Mouse (Mus musculus) MEL (cell line): ENCODE measurements around the gene Wnt5a. TPM values are rescaled to one million over a fixed set of nuclear protein-coding genes. Genes with fewer than 3 reads are reported as not detected.

ENCODE experiments used
- DNase-seq: peaks from one replicate; pipeline ENCODE4 v3.0.0; 2011; ENCODE audit warnings: low read depth, low spot score
- H3K27ac ChIP-seq: 2 replicates; pipeline ENCODE4 v1.5.1; 2012; ENCODE audit warnings: low read depth, mild to moderate bottlenecking, control low read depth, low read length, moderate library complexity; ENCODE audit not compliant: control insufficient read depth
- H3K27me3 ChIP-seq, 2 experiments: fragments of 150-350 bp in 1 of 2; sonication (generic) in 1 of 2; 2 replicates each; pipeline ENCODE4 v1.6.1; 2012; ENCODE audit warnings: low read length in 2 of 2, mild to moderate bottlenecking in 2 of 2, improper control_type of control experiment in 1 of 2, moderate library complexity in 1 of 2; ENCODE audit not compliant: insufficient read depth in 2 of 2, control insufficient read depth in 1 of 2
- H3K36me3 ChIP-seq, 2 experiments: 2 replicates each; pipeline ENCODE4 v1.6.1; 2012 to 2014; ENCODE audit warnings: low read length in 2 of 2, improper control_type of control experiment in 1 of 2, inconsistent platforms in 1 of 2, mild to moderate bottlenecking in 1 of 2; ENCODE audit not compliant: insufficient read depth in 2 of 2, control insufficient read depth in 1 of 2
- H3K4me1 ChIP-seq, 2 experiments: fragments of 150-350 bp in 1 of 2; sonication (generic) in 1 of 2; 2 replicates each; pipeline ENCODE4 v1.6.1; 2012; ENCODE audit warnings: low read length in 2 of 2, improper control_type of control experiment in 1 of 2, mild to moderate bottlenecking in 1 of 2; ENCODE audit not compliant: insufficient read depth in 2 of 2, control insufficient read depth in 1 of 2
- H3K4me3 ChIP-seq, 2 experiments: fragments of 150-350 bp in 1 of 2; sonication (generic) in 1 of 2; 2 replicates each; pipeline ENCODE4 v1.5.1; 2012; ENCODE audit warnings: low read depth in 2 of 2, low read length in 2 of 2, mild to moderate bottlenecking in 2 of 2, moderate library complexity in 2 of 2, control low read depth in 1 of 2, improper control_type of control experiment in 1 of 2; ENCODE audit not compliant: control insufficient read depth in 1 of 2, insufficient read depth in 1 of 2
- H3K79me2 ChIP-seq: 2 replicates; pipeline ENCODE4 v1.6.1; 2012; ENCODE audit warnings: mild to moderate bottlenecking, low read length, moderate library complexity; ENCODE audit not compliant: control insufficient read depth, poor library complexity, insufficient read depth
- H3K9ac ChIP-seq: 2 replicates; pipeline ENCODE4 v1.6.1; 2012; ENCODE audit warnings: low read depth, mild to moderate bottlenecking, control low read depth, low read length, moderate library complexity; ENCODE audit not compliant: control insufficient read depth, poor library complexity, severe bottlenecking
- H3K9me3 ChIP-seq: fragments of 150-350 bp; sonication (generic); replicated peaks from 2 replicates; pipeline ENCODE4 v1.6.1; 2012; ENCODE audit warnings: mild to moderate bottlenecking, low read length, improper control_type of control experiment, moderate library complexity; ENCODE audit not compliant: insufficient read depth
- BHLHE40 ChIP-seq: IDR thresholded peaks from 2 replicates; pipeline ENCODE4 v1.6.1; 2012; ENCODE audit warnings: low read depth, mild to moderate bottlenecking, inconsistent platforms, low read length, improper control_type of control experiment, borderline replicate concordance
- CHD1 ChIP-seq: IDR thresholded peaks from 2 replicates; pipeline ENCODE4 v1.6.1; 2012; ENCODE audit warnings: low read depth, mild to moderate bottlenecking, inconsistent platforms, low read length, improper control_type of control experiment
- ELF1 ChIP-seq: IDR thresholded peaks from 2 replicates; pipeline ENCODE4 v1.6.1; 2014; ENCODE audit warnings: low read depth, mild to moderate bottlenecking, inconsistent platforms, low read length, improper control_type of control experiment, moderate library complexity
- EP300 ChIP-seq, 2 experiments: IDR thresholded peaks; 2 replicates each; pipeline ENCODE4 v1.6.1; 2011; ENCODE audit warnings: improper control_type of control experiment in 2 of 2, low read length in 2 of 2, low read depth in 1 of 2, mild to moderate bottlenecking in 1 of 2
- ETS1 ChIP-seq: IDR thresholded peaks from 2 replicates; pipeline ENCODE4 v1.6.1; 2012; ENCODE audit warnings: low read depth, mild to moderate bottlenecking, inconsistent platforms, low read length, improper control_type of control experiment, moderate library complexity
- GABPA ChIP-seq: IDR thresholded peaks from 2 replicates; pipeline ENCODE4 v1.6.1; 2012; ENCODE audit warnings: low read depth, mild to moderate bottlenecking, inconsistent platforms, low read length, improper control_type of control experiment, moderate library complexity
- GATA1 ChIP-seq: IDR thresholded peaks from 2 replicates; pipeline ENCODE4 v1.6.1; 2011; ENCODE audit warnings: low read depth, low read length, improper control_type of control experiment
- HCFC1 ChIP-seq: IDR thresholded peaks from 2 replicates; pipeline ENCODE4 v1.6.1; 2012; ENCODE audit warnings: low read depth, mild to moderate bottlenecking, inconsistent platforms, low read length, improper control_type of control experiment, moderate library complexity
- MAFK ChIP-seq: IDR thresholded peaks from 2 replicates; pipeline ENCODE4 v1.6.1; 2011; ENCODE audit warnings: low read depth, mild to moderate bottlenecking, low read length, improper control_type of control experiment, borderline replicate concordance
- MAX ChIP-seq: IDR thresholded peaks from 2 replicates; pipeline ENCODE4 v1.6.1; 2011; ENCODE audit warnings: low read length, improper control_type of control experiment
- MXI1 ChIP-seq: IDR thresholded peaks from 2 replicates; pipeline ENCODE4 v1.6.1; 2011; ENCODE audit warnings: mild to moderate bottlenecking, low read depth, low read length, improper control_type of control experiment
- NELFE ChIP-seq: IDR thresholded peaks from 2 replicates; pipeline ENCODE4 v1.6.1; 2011; ENCODE audit warnings: low read depth, low read length, improper control_type of control experiment
- POLR2AphosphoS2 ChIP-seq: IDR thresholded peaks from 2 replicates; pipeline ENCODE4 v1.6.1; 2011; ENCODE audit warnings: low read length, improper control_type of control experiment
- RAD21 ChIP-seq: IDR thresholded peaks from 2 replicates; pipeline ENCODE4 v1.6.1; 2011; ENCODE audit warnings: mild to moderate bottlenecking, low read depth, low read length, improper control_type of control experiment
- RCOR1 ChIP-seq: IDR thresholded peaks from 2 replicates; pipeline ENCODE4 v1.6.1; 2012; ENCODE audit warnings: low read depth, mild to moderate bottlenecking, inconsistent platforms, low read length, improper control_type of control experiment
- SIN3A ChIP-seq: IDR thresholded peaks from 2 replicates; pipeline ENCODE4 v1.6.1; 2012; ENCODE audit warnings: low read length, improper control_type of control experiment, inconsistent platforms
- SMC3 ChIP-seq: IDR thresholded peaks from 2 replicates; pipeline ENCODE4 v1.6.1; 2011; ENCODE audit warnings: low read depth, low read length, improper control_type of control experiment
- TAL1 ChIP-seq: IDR thresholded peaks from 2 replicates; pipeline ENCODE4 v1.6.1; 2012; ENCODE audit warnings: mild to moderate bottlenecking, inconsistent platforms, low read length, moderate library complexity, mixed read lengths
- TCF12 ChIP-seq: IDR thresholded peaks from 2 replicates; pipeline ENCODE4 v1.6.1; 2014; ENCODE audit warnings: low read depth, mild to moderate bottlenecking, inconsistent platforms, low read length, improper control_type of control experiment, moderate library complexity
- ZC3H11A ChIP-seq: IDR thresholded peaks from 2 replicates; pipeline ENCODE4 v1.6.1; 2012; ENCODE audit warnings: low read depth, mild to moderate bottlenecking, inconsistent platforms, low read length, improper control_type of control experiment
- ZNF384 ChIP-seq: IDR thresholded peaks from 2 replicates; pipeline ENCODE4 v1.6.1; 2012; ENCODE audit warnings: low read depth, mild to moderate bottlenecking, inconsistent platforms, low read length, improper control_type of control experiment
- polyA plus RNA-seq, 2 experiments: library from polyadenylated mRNA; stranded (reverse) in 1 of 2; unstranded in 1 of 2; fragments of >175 nt in 1 of 2; fragments of >200 nt in 1 of 2; gene quantifications; 2 replicates each; pipeline versions ENCODE4 v1.2.1 to v1.2.4; 2012; ENCODE audit warnings: low replicate concordance in 2 of 2, low read depth in 1 of 2; ENCODE audit not compliant: insufficient read length in 2 of 2, insufficient read depth in 1 of 2, missing spikeins in 1 of 2
- total RNA-seq: library from RNA; depleted of rRNA; stranded (reverse); fragments of 300-350 nt; gene quantifications from 2 replicates; pipeline ENCODE4 v1.2.3, GENCODE M21; 2012

Gene Wnt5a
- total and polyA plus RNA-seq, 3 experiments: not detected

- no peak for DNase-seq
- TF ChIP-seq ZNF384 (no peak), MXI1 (no peak), GABPA (no peak), ETS1 (no peak), EP300 (IDR thresholded peaks at IDR 0.05; ENCODE audit: low read depth in 1 of 2, low read length in 2 of 2) (no peak), BHLHE40 (no peak), SIN3A (no peak), ZC3H11A (no peak), SMC3 (no peak), MAX (no peak), HCFC1 (no peak), ELF1 (no peak), MAFK (no peak), RCOR1 (no peak)
- no peak overlapping the region for H3K4me3 ChIP-seq
Measured at GRCm38 (mm10) chr14:28528151-28528685, 23.7 kb downstream of the Wnt5a start.

GRCm38 (mm10) chr14:28531531-28531930, 27.0 kb downstream of the Wnt5a start:
- no peaks in the 10 kb centered on the region for H3K79me2 ChIP-seq
- no peaks in the 10 kb centered on the region for H3K4me1 ChIP-seq
- TF ChIP-seq TCF12 (no peak), BHLHE40 (no peak), CHD1 (no peak), TAL1 (no peak), SIN3A (no peak), GABPA (no peak), ZNF384 (no peak), NELFE (no peak), MXI1 (no peak), RAD21 (no peak), POLR2AphosphoS2 (no peak), RCOR1 (no peak), ELF1 (no peak), MAX (no peak), GATA1 (no peak)
- no peaks in the 10 kb centered on the region for H3K27me3 ChIP-seq
- no peaks in the 10 kb centered on the region for H3K9me3 ChIP-seq
- H3K4me3 ChIP-seq: no peak overlapping the region
- no peaks in the 10 kb centered on the region for H3K36me3 ChIP-seq
- no peak overlapping the region for H3K27ac ChIP-seq
- no peak for DNase-seq
- no peak overlapping the region for H3K9ac ChIP-seq

More at GRCm38 (mm10) chr14:28528151-28528685, 23.7 kb downstream of the Wnt5a start:
- H3K27ac ChIP-seq: no peak overlapping the region
- H3K4me1 ChIP-seq: no peaks in the 10 kb centered on the region
- no peaks in the 10 kb centered on the region for H3K27me3 ChIP-seq
- H3K36me3 ChIP-seq: no peaks in the 10 kb centered on the region
- no peak overlapping the region for H3K9ac ChIP-seq
- no peaks in the 10 kb centered on the region for H3K9me3 ChIP-seq
- H3K79me2 ChIP-seq: no peaks in the 10 kb centered on the region
